Mouse (Mus musculus): ENCODE results near the gene Ebf3. TPM values are rescaled to one million over a fixed set of nuclear protein-coding genes. Genes with fewer than 3 reads are reported as not detected.

The Ebf3 gene
- polyA plus RNA-seq, 1 experiment from 2014 or later: 11.2 TPM

DNA sequence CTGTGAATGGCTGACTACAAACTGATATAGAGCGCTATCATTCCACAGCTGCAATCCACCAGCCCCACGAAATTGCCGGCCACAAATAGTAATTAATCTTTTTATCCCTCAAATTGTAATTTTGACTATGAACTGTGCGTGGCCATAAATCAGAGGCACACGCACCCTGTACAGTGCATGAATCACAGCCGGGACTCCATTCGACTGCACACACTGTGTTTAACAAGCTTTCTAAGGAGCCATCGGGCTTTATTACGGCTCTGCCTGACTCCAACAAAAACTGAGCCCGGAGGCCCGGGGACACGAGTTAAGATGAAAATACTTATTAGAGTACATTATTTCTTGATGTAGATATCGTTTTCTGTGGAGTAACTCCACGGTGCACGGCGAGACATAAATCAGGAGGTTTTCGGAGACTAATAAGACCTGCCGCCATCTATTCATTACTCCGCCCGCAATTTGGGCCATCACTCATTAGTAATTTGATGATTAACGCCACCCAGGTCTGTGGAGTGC, 107.4 kb downstream of the Ebf3 start:
- Histone ChIP-seq H3K9ac (ENCODE audit: low read length) (no peak overlapping the region), H3K27me3 (ENCODE audit: control insufficient read depth, insufficient read depth, low read length) (no peaks in the 10 kb centered on the region), H3K4me3 (ENCODE audit: low read depth, low read length) (no peak overlapping the region), H3K36me3 (ENCODE audit: control insufficient read depth, insufficient read depth, low read length) (no peaks in the 10 kb centered on the region), H3K27ac (ENCODE audit: low read depth, low read length) (no peak overlapping the region), H3K4me2 (no peak overlapping the region), H3K4me1 (ENCODE audit: control insufficient read depth, insufficient read depth, low read length) (peaks cover 8% of the 10 kb centered on the region), H3K9me3 (ENCODE audit: control insufficient read depth, low read length) (no peaks in the 10 kb centered on the region)
- no peak for DNase-seq (ENCODE audit: low spot score, missing footprints)
- no peak for ATAC-seq (ENCODE audit: low FRiP score)
- WGBS: 91% methylated on average over 21 of the region's 21 CpGs

GRCm38 (mm10) chr7:137199533-137199932, 114.7 kb downstream of the Ebf3 start:
- Histone ChIP-seq H3K27me3 (ENCODE audit: control insufficient read depth, insufficient read depth, low read length) (no peaks in the 10 kb centered on the region), H3K27ac (ENCODE audit: low read depth, low read length) (no peak overlapping the region), H3K36me3 (ENCODE audit: control insufficient read depth, insufficient read depth, low read length) (no peaks in the 10 kb centered on the region), H3K4me2 (no peak overlapping the region), H3K9ac (ENCODE audit: low read length) (no peak overlapping the region), H3K9me3 (ENCODE audit: control insufficient read depth, low read length) (no peaks in the 10 kb centered on the region), H3K4me1 (ENCODE audit: control insufficient read depth, insufficient read depth, low read length) (no peaks in the 10 kb centered on the region), H3K4me3 (ENCODE audit: low read depth, low read length) (no peak overlapping the region)
- 85% methylated on average over 4 of the region's 4 CpGs for WGBS
- ATAC-seq (ENCODE audit: low FRiP score): no peak
- DNase-seq (ENCODE audit: low spot score, missing footprints): peak; percentile 59

- no peak overlapping the region for H3K4me2 ChIP-seq
- no peaks in the 10 kb centered on the region for H3K36me3 ChIP-seq (ENCODE audit: control insufficient read depth, insufficient read depth, low read length)
- H3K4me3 ChIP-seq (ENCODE audit: low read depth, low read length): no peak overlapping the region
- H3K4me1 ChIP-seq (ENCODE audit: control insufficient read depth, insufficient read depth, low read length): no peaks in the 10 kb centered on the region
- H3K9me3 ChIP-seq (ENCODE audit: control insufficient read depth, low read length): no peaks in the 10 kb centered on the region
- no peak overlapping the region for H3K27ac ChIP-seq (ENCODE audit: low read depth, low read length)
- peak; percentile 69 for DNase-seq (ENCODE audit: low spot score, missing footprints)
- ATAC-seq (ENCODE audit: low FRiP score): no peak
- no peak overlapping the region for H3K9ac ChIP-seq (ENCODE audit: low read length)
- WGBS: 90% methylated on average over 15 of the region's 15 CpGs
- no peaks in the 10 kb centered on the region for H3K27me3 ChIP-seq (ENCODE audit: control insufficient read depth, insufficient read depth, low read length)
Measured at GRCm38 (mm10) chr7:137198921-137199320, 115.3 kb downstream of the Ebf3 start.

- Histone ChIP-seq H3K4me1 (ENCODE audit: control insufficient read depth, insufficient read depth, low read length) (no peaks in the 10 kb centered on the region), H3K9me3 (ENCODE audit: control insufficient read depth, low read length) (no peaks in the 10 kb centered on the region), H3K27me3 (ENCODE audit: control insufficient read depth, insufficient read depth, low read length) (no peaks in the 10 kb centered on the region), H3K9ac (ENCODE audit: low read length) (no peak overlapping the region), H3K36me3 (ENCODE audit: control insufficient read depth, insufficient read depth, low read length) (no peaks in the 10 kb centered on the region), H3K4me3 (ENCODE audit: low read depth, low read length) (no peak overlapping the region), H3K27ac (ENCODE audit: low read depth, low read length) (no peak overlapping the region), H3K4me2 (no peak overlapping the region)
- ATAC-seq (ENCODE audit: low FRiP score) (peak; percentile 43; the same call in 1 of the 2 replicates), DNase-seq (ENCODE audit: low spot score, missing footprints) (peak; percentile 45)
- WGBS: 95% methylated on average over 23 of the region's 23 CpGs
Measured at GRCm38 (mm10) chr7:137197118-137198030, 116.9 kb downstream of the Ebf3 start.

GRCm38 (mm10) chr7:137196536-137196935, 117.7 kb downstream of the Ebf3 start:
- Histone ChIP-seq H3K9me3 (ENCODE audit: control insufficient read depth, low read length) (no peaks in the 10 kb centered on the region), H3K36me3 (ENCODE audit: control insufficient read depth, insufficient read depth, low read length) (no peaks in the 10 kb centered on the region), H3K4me3 (ENCODE audit: low read depth, low read length) (no peak overlapping the region), H3K4me1 (ENCODE audit: control insufficient read depth, insufficient read depth, low read length) (no peaks in the 10 kb centered on the region), H3K27ac (ENCODE audit: low read depth, low read length) (no peak overlapping the region), H3K27me3 (ENCODE audit: control insufficient read depth, insufficient read depth, low read length) (no peaks in the 10 kb centered on the region), H3K4me2 (no peak overlapping the region), H3K9ac (ENCODE audit: low read length) (no peak overlapping the region)
- 78% methylated on average over 6 of the region's 6 CpGs for WGBS
- DNase-seq (ENCODE audit: low spot score, missing footprints) (peak; percentile 78), ATAC-seq (ENCODE audit: low FRiP score) (no peak)

DNA sequence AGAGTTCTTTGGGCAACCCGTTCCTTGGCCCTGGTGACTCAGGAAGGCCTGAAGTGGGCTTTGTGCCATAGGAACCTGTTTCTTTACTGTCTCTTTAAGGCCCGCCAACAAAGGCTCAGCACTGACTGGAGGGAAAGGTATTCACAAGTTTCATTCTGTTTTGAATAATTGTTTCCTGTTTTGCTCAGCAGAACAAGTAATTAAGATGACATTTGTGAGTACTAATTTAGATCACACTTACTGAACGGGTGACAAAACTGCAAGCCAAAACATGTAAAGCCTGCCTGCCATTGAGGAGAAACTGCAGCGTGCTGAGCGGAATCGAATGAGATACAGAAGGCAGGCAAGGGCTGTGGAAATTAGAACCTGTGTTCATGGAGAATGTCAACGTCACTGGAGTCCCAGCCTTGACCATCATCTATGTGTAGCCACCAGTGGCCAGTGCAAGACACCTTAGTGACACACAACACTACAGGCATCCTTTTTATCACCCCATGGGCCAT, 121.4 kb downstream of the Ebf3 start:
- H3K4me2 ChIP-seq: no peak overlapping the region
- no peak overlapping the region for H3K4me3 ChIP-seq (ENCODE audit: low read depth, low read length)
- no peaks in the 10 kb centered on the region for H3K36me3 ChIP-seq (ENCODE audit: control insufficient read depth, insufficient read depth, low read length)
- WGBS: 86% methylated on average over 7 of the region's 7 CpGs
- no peaks in the 10 kb centered on the region for H3K9me3 ChIP-seq (ENCODE audit: control insufficient read depth, low read length)
- H3K27ac ChIP-seq (ENCODE audit: low read depth, low read length): peak overlapping the region; percentile 17; the same call in 1 of the 2 replicates
- no peaks in the 10 kb centered on the region for H3K27me3 ChIP-seq (ENCODE audit: control insufficient read depth, insufficient read depth, low read length)
- no peak overlapping the region for H3K9ac ChIP-seq (ENCODE audit: low read length)
- ATAC-seq (ENCODE audit: low FRiP score) (no peak), DNase-seq (ENCODE audit: low spot score, missing footprints) (no peak)
- H3K4me1 ChIP-seq (ENCODE audit: control insufficient read depth, insufficient read depth, low read length): no peaks in the 10 kb centered on the region

DNA sequence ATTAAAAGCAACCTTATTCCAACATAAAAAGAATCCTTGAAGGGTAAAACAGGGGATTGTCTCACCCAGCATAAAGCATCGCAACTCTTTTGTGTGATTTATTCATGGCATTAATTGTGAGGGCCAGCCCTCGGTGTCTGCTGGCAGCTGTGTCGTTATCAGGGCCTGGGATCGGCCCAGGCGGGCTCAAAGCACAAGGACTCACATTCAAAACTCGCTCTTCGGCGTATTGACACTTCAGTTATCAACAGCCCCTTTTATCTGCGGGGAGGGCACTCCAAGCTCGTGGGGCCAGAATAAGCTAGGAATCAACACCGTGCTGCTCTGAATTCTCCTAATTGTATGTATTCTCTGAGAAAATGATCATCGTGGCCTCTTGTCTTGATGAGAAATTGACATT, 122.4 kb downstream of the Ebf3 start:
- Histone ChIP-seq H3K4me1 (ENCODE audit: control insufficient read depth, insufficient read depth, low read length) (no peaks in the 10 kb centered on the region), H3K36me3 (ENCODE audit: control insufficient read depth, insufficient read depth, low read length) (no peaks in the 10 kb centered on the region), H3K9ac (ENCODE audit: low read length) (no peak overlapping the region), H3K27ac (ENCODE audit: low read depth, low read length) (no peak overlapping the region), H3K4me2 (no peak overlapping the region), H3K27me3 (ENCODE audit: control insufficient read depth, insufficient read depth, low read length) (no peaks in the 10 kb centered on the region), H3K9me3 (ENCODE audit: control insufficient read depth, low read length) (no peaks in the 10 kb centered on the region), H3K4me3 (ENCODE audit: low read depth, low read length) (no peak overlapping the region)
- 67% methylated on average over 12 of the region's 12 CpGs for WGBS
- ATAC-seq (ENCODE audit: low FRiP score) (0 out of 2 replicates have a peak, but pooled peaks have one; percentile 40), DNase-seq (ENCODE audit: low spot score, missing footprints) (no peak)

DNA sequence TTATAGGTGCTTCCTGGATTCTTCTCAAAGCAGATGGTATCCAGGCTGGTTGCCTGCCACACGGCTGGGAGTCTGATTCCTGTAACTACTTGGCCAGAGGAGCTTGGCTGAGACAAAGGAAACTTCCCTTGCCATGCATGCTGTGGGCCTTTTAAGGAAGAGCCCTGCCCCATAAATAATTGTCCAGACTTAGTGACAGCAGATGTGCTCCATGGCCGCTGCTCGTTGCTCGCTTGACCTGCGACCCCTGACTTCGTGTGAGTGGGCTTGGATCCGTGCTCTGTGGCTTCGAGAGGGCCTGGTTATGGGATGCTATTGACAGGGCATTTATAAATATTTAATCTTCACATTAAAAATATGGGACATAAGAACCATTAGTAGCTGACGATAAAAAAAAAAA, 142.0 kb downstream of the Ebf3 start:
- 51% methylated on average over 9 of the region's 9 CpGs for WGBS
- no peak overlapping the region for H3K9ac ChIP-seq (ENCODE audit: low read length)
- H3K4me2 ChIP-seq: no peak overlapping the region
- H3K9me3 ChIP-seq (ENCODE audit: control insufficient read depth, low read length): no peaks in the 10 kb centered on the region; the same call in 1 of the 2 replicates
- H3K27me3 ChIP-seq (ENCODE audit: control insufficient read depth, insufficient read depth, low read length): no peaks in the 10 kb centered on the region
- no peak for DNase-seq (ENCODE audit: low spot score, missing footprints)
- no peak overlapping the region for H3K27ac ChIP-seq (ENCODE audit: low read depth, low read length)
- ATAC-seq (ENCODE audit: low FRiP score): no peak
- no peaks in the 10 kb centered on the region for H3K36me3 ChIP-seq (ENCODE audit: control insufficient read depth, insufficient read depth, low read length)
- no peak overlapping the region for H3K4me3 ChIP-seq (ENCODE audit: low read depth, low read length)
- 0 out of 2 replicates have a peak, but pooled peaks cover 5% of the 10 kb centered on the region for H3K4me1 ChIP-seq (ENCODE audit: control insufficient read depth, insufficient read depth, low read length)

- ATAC-seq (ENCODE audit: low FRiP score) (no peak), DNase-seq (ENCODE audit: low spot score, missing footprints) (no peak)
- H3K4me3 ChIP-seq (ENCODE audit: low read depth, low read length): no peak overlapping the region
- H3K9ac ChIP-seq (ENCODE audit: low read length): no peak overlapping the region
- no peak overlapping the region for H3K4me2 ChIP-seq
- H3K27ac ChIP-seq (ENCODE audit: low read depth, low read length): no peak overlapping the region
- no peaks in the 10 kb centered on the region for H3K36me3 ChIP-seq (ENCODE audit: control insufficient read depth, insufficient read depth, low read length)
- H3K27me3 ChIP-seq (ENCODE audit: control insufficient read depth, insufficient read depth, low read length): no peaks in the 10 kb centered on the region
- H3K4me1 ChIP-seq (ENCODE audit: control insufficient read depth, insufficient read depth, low read length): no peaks in the 10 kb centered on the region
- no peaks in the 10 kb centered on the region for H3K9me3 ChIP-seq (ENCODE audit: control insufficient read depth, low read length)
Measured at GRCm38 (mm10) chr7:137159086-137159485, 155.2 kb downstream of the Ebf3 start.

Data from midbrain, embryonic 11.5 days (tissue).